In genomic region chr3:143713183-143713582, GRCm38 (mm10) we compare ENCODE assay signal across 19 mouse cellular contexts.
DNase-seq lines count a peak whose midpoint lies in the region; ATAC-seq and TF ChIP-seq lines count a peak whose summit lies in the region.
"Had no signal": no experiment of that assay in that cellular context is flagged by ENCODE, and none has a peak within 500 bp of the region (broad histone marks: within the 10 kb centered on the region; RNA-seq: fewer than 3 reads in every experiment).

No protein-coding gene starts in this region.

- no peaks in the 10 kb centered on the region; the same call in 1 of the 2 replicates for H3K9me3 ChIP-seq in hindbrain, postnatal 0 days (ENCODE audit: low read length)
- H3K9me3 ChIP-seq in hindbrain, embryonic 16.5 days (ENCODE audit: control insufficient read depth, low read length) = peaks cover 5% of the 10 kb centered on the region; the same call in 1 of the 2 replicates
- H3K9me3 ChIP-seq in lung, embryonic 15.5 days = no peaks in the 10 kb centered on the region
- H3K9me3 ChIP-seq: forebrain, embryonic 10.5 days; limb, embryonic 15.5 days had no signal

- no peaks in the 10 kb centered on the region for H3K4me1 ChIP-seq in hindbrain, postnatal 0 days (ENCODE audit: insufficient read depth, low read length)
- peaks cover 2% of the 10 kb centered on the region; the same call in 1 of the 2 replicates for H3K4me1 ChIP-seq in hindbrain, embryonic 16.5 days (ENCODE audit: control insufficient read depth, insufficient read depth, low read depth, low read length)
- H3K4me1 ChIP-seq in lung, embryonic 15.5 days = peaks cover 3% of the 10 kb centered on the region; the same call in 1 of the 2 replicates
- H3K4me1 ChIP-seq: hindbrain, embryonic 13.5 days had no signal

- DNase-seq in hindbrain, postnatal 0 days (ENCODE audit: low spot score) = peak; percentile 3
- no peak for DNase-seq in lung, postnatal 36 days
- DNase-seq in fibroblast of lung, adult 2 months (ENCODE audit: low read depth) = peak; percentile 69
- peak; percentile 34 to 48 for DNase-seq in layer of hippocampus, postnatal 36 days
- DNase-seq in ovary, postnatal 10 days (ENCODE audit: low spot score) = no peak
- DNase-seq: cerebellum, adult 9-10 months; gastrocnemius, postnatal 10 days; kidney, adult 18-20 months; kidney, postnatal 25 days; thymus, postnatal 14 days had no signal

- ATAC-seq in hindbrain, postnatal 0 days = no peak
- no peak for ATAC-seq in hindbrain, embryonic 16.5 days
- ATAC-seq in lung, embryonic 15.5 days (ENCODE audit: borderline replicate concordance, extremely low read depth, low FRiP score, low TSS enrichment) = peak; percentile 69; the same call in 1 of the 2 replicates
- ATAC-seq: CD4-positive, CD25-positive, alpha-beta regulatory T cell, adult 4 months; midbrain, embryonic 16.5 days had no signal

- 59% methylated on average over 2 of the region's 2 CpGs for WGBS in hindbrain, postnatal 0 days
- WGBS in hindbrain, embryonic 16.5 days = 92% methylated on average over 2 of the region's 2 CpGs
- 36% methylated on average over 2 of the region's 2 CpGs for WGBS in lung, embryonic 15.5 days

- H3K27ac ChIP-seq in hindbrain, postnatal 0 days = no peak overlapping the region
- H3K27ac ChIP-seq in hindbrain, embryonic 16.5 days (ENCODE audit: low read depth, low read length) = no peak overlapping the region
- 0 out of 2 replicates have a peak overlapping the region, but pooled peaks have one; percentile 7 for H3K27ac ChIP-seq in lung, embryonic 15.5 days
- H3K27ac ChIP-seq: embryonic facial prominence, embryonic 13.5 days; forebrain, embryonic 10.5 days; hindbrain, embryonic 13.5 days; limb, embryonic 15.5 days had no signal

- no peak overlapping the region for H3K4me2 ChIP-seq in hindbrain, postnatal 0 days (ENCODE audit: low read depth, low read length)
- H3K4me2 ChIP-seq in hindbrain, embryonic 16.5 days (ENCODE audit: low read length) = no peak overlapping the region
- no peak overlapping the region for H3K4me2 ChIP-seq in lung, embryonic 15.5 days
- H3K4me2 ChIP-seq: embryonic facial prominence, embryonic 13.5 days; hindbrain, embryonic 13.5 days; limb, embryonic 15.5 days had no signal

- H3K36me3 ChIP-seq in hindbrain, postnatal 0 days (ENCODE audit: insufficient read depth, low read length) = no peaks in the 10 kb centered on the region
- no peaks in the 10 kb centered on the region for H3K36me3 ChIP-seq in hindbrain, embryonic 16.5 days (ENCODE audit: control insufficient read depth, insufficient read depth, low read length)
- no peaks in the 10 kb centered on the region for H3K36me3 ChIP-seq in lung, embryonic 15.5 days
- H3K36me3 ChIP-seq: embryonic facial prominence, embryonic 13.5 days; forebrain, embryonic 10.5 days; G1E; hindbrain, embryonic 13.5 days; limb, embryonic 15.5 days had no signal

- no peak for TF ChIP-seq CTCF in hindbrain, postnatal 0 days (IDR thresholded peaks at IDR 0.05; ENCODE audit: low read depth)

- no peak overlapping the region for H3K9ac ChIP-seq in hindbrain, postnatal 0 days (replicated peaks; ENCODE audit: low read length)
- no peak overlapping the region for H3K9ac ChIP-seq in hindbrain, embryonic 16.5 days (ENCODE audit: low read depth, low read length)
- H3K9ac ChIP-seq in lung, embryonic 15.5 days = no peak overlapping the region
- H3K9ac ChIP-seq: embryonic facial prominence, embryonic 13.5 days; hindbrain, embryonic 13.5 days; limb, embryonic 15.5 days had no signal

- H3K4me3 ChIP-seq in hindbrain, postnatal 0 days (ENCODE audit: low read length) = no peak overlapping the region
- H3K4me3 ChIP-seq in hindbrain, embryonic 16.5 days (ENCODE audit: low read length) = no peak overlapping the region
- no peak overlapping the region for H3K4me3 ChIP-seq in lung, embryonic 15.5 days
- H3K4me3 ChIP-seq: embryonic facial prominence, embryonic 13.5 days; forebrain, embryonic 10.5 days; hindbrain, embryonic 13.5 days; limb, embryonic 15.5 days had no signal

- no peaks in the 10 kb centered on the region for H3K27me3 ChIP-seq in hindbrain, postnatal 0 days (ENCODE audit: insufficient read depth, low read length)
- H3K27me3 ChIP-seq in hindbrain, embryonic 16.5 days (replicated peaks; ENCODE audit: control insufficient read depth, insufficient read depth, low read length) = no peaks in the 10 kb centered on the region
- no peaks in the 10 kb centered on the region for H3K27me3 ChIP-seq in lung, embryonic 15.5 days
- H3K27me3 ChIP-seq: embryonic facial prominence, embryonic 13.5 days; hindbrain, embryonic 13.5 days; limb, embryonic 15.5 days had no signal

Comparison
In these comparisons a context has a peak if more than half of its experiments do, and no peak if none do; other contexts are left out.
1. DNase-seq: peak in hindbrain, postnatal 0 days (single experiment), fibroblast of lung, adult 2 months (single experiment) and layer of hippocampus, postnatal 36 days (2 of 2); none in lung, postnatal 36 days (single experiment) and ovary, postnatal 10 days (single experiment).